Mouse (Mus musculus): Measurements from ENCODE around the gene Fbxw9. TPM values are rescaled to one million over a fixed set of nuclear protein-coding genes. Genes with fewer than 3 reads are reported as not detected.
A peak's percentile ranks its signal among the peaks of the same experiment; 100 is the strongest.

The Fbxw9 gene
- polyA plus RNA-seq, 1 experiment, result 14.3 TPM

DNA sequence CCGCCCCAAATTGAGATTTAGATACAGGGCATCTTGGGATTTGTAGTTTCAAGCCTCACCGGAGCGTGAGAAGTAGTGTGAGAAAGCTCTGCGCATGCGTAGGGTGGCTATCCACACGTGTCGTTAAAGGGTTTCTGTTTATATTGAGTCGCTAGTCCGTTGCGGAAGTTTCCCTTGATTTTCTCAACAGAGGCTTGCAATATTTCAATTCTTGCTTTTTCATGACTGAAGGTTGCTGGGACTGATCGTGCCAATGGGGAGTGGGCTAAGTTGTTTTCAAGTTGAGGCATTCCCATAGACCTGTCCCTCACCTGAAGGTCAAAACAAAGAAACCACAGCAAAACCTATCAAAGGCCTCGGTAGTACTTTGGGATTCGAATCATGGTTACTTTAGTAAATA lies 25.1 kb upstream of the Fbxw9 start:
- Histone ChIP-seq H3K4me1 (ENCODE audit: control insufficient read depth, insufficient read depth, low read length) (peaks cover 1% of the 10 kb centered on the region; the same call in 1 of the 2 replicates), H3K4me3 (replicated peaks; ENCODE audit: control insufficient read depth, low read depth, low read length) (peak overlapping the region; percentile 50), H3K27ac (ENCODE audit: control insufficient read depth, insufficient read depth, low read depth, low read length, poor library complexity) (no peak overlapping the region)
- TF ChIP-seq CTCF (IDR thresholded peaks at IDR 0.05; ENCODE audit: control insufficient read depth, insufficient read depth, low read length), result no peak
- TF ChIP-seq POLR2A (IDR thresholded peaks at IDR 0.05; ENCODE audit: borderline replicate concordance, control insufficient read depth, low read depth, low read length), result no peak
- 2% methylated on average over 13 of the region's 13 CpGs for WGBS

DNA sequence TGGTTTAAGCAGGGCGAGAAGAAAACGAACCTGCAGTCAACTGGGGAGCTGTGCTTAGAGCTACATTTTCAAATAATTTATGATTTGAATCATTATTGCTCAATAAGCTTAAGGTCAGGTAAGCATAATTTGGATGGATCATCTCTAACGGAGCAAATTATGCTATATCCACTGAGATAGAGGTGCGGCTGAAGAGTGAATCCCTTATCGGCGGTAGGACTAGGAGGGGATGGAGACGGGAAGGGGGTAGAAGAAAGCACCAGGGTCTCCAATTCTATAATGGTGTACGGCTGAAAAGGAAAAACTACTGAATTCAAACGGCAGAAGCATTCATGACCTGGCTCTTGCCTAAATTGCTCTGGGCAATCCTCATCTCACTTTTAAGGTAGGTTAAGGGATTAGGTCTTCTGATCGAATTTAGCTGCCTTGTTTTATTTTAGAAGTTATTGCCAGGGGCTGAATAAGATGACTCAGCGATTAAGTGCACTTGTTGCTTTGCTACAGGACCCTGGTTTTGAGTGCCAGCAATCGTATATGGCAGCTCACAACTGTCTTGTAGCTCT lies 24.6 kb upstream of the Fbxw9 start:
- TF ChIP-seq POLR2A (IDR thresholded peaks at IDR 0.05; ENCODE audit: borderline replicate concordance, control insufficient read depth, low read depth, low read length) (no peak), CTCF (IDR thresholded peaks at IDR 0.05; ENCODE audit: control insufficient read depth, insufficient read depth, low read length) (no peak)
- H3K4me1 ChIP-seq (ENCODE audit: control insufficient read depth, insufficient read depth, low read length), result peaks cover 1% of the 10 kb centered on the region; the same call in 1 of the 2 replicates
- H3K4me3 ChIP-seq (replicated peaks; ENCODE audit: control insufficient read depth, low read depth, low read length), result no peak overlapping the region
- H3K27ac ChIP-seq (ENCODE audit: control insufficient read depth, insufficient read depth, low read depth, low read length, poor library complexity), result peak overlapping the region; percentile 39; the same call in 1 of the 2 replicates
- WGBS, result 2% methylated on average over 12 of the region's 12 CpGs

DNA sequence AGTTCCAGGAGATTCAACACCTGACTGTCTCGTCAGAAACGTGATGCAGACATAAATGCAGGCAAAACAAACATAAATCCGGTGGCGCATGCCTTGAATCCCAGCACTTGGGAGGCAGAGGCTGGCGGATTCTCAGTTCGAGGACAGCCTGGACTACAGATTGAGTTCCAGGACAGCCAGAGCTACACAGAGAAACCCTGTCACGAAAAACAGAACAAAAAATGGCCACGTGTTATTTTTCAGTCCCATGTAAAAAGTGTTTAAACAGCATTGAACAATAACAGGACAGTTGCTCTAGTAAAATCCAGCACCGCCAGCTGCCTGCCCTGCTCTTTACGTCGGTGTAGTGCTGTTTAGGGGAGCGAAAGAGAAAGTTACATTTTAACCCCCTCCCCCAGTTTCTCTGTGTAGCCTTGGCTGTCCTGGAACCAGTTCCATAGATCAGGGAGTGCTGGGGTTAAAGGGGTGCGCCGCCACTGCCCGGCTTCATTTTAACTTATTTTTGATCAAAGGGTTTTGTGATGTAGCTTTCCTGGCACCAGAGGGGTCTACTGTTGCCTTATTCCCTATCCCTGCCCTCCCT lies 24.0 kb upstream of the Fbxw9 start:
- Histone ChIP-seq H3K27ac (ENCODE audit: control insufficient read depth, insufficient read depth, low read depth, low read length, poor library complexity) (peak overlapping the region; percentile 41; the same call in 1 of the 2 replicates), H3K4me3 (replicated peaks; ENCODE audit: control insufficient read depth, low read depth, low read length) (peak overlapping the region; percentile 89), H3K4me1 (ENCODE audit: control insufficient read depth, insufficient read depth, low read length) (peaks cover 1% of the 10 kb centered on the region; the same call in 1 of the 2 replicates)
- TF ChIP-seq CTCF (IDR thresholded peaks at IDR 0.05; ENCODE audit: control insufficient read depth, insufficient read depth, low read length) (no peak), POLR2A (IDR thresholded peaks at IDR 0.05; ENCODE audit: borderline replicate concordance, control insufficient read depth, low read depth, low read length) (no peak)
- WGBS, result 1% methylated on average over 15 of the region's 15 CpGs

DNA sequence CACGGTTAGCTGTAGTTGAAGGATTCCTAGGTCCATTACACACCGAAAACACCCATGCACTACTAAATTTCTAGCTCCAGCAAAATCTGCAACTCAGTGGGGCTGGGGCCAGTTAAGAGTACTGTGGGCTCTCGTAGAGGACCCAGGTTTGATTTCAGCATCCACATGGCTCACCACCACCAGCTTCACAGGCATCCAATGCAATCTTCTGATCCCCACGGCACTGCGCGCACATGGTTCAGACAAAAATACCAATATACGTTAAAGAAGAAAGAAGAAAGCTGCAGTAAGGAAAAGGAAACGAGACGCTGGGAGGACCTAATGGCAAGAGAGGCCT lies 23.5 kb upstream of the Fbxw9 start:
- H3K4me1 ChIP-seq (ENCODE audit: control insufficient read depth, insufficient read depth, low read length), result peaks cover 1% of the 10 kb centered on the region; the same call in 1 of the 2 replicates
- H3K4me3 ChIP-seq (replicated peaks; ENCODE audit: control insufficient read depth, low read depth, low read length), result peak overlapping the region; percentile 89
- peak overlapping the region; percentile 63 for H3K27ac ChIP-seq (ENCODE audit: control insufficient read depth, insufficient read depth, low read depth, low read length, poor library complexity)
- under 1% methylated on average over 9 of the region's 9 CpGs for WGBS
- TF ChIP-seq CTCF (IDR thresholded peaks at IDR 0.05; ENCODE audit: control insufficient read depth, insufficient read depth, low read length) (no peak), POLR2A (IDR thresholded peaks at IDR 0.05; ENCODE audit: borderline replicate concordance, control insufficient read depth, low read depth, low read length) (no peak)

DNA sequence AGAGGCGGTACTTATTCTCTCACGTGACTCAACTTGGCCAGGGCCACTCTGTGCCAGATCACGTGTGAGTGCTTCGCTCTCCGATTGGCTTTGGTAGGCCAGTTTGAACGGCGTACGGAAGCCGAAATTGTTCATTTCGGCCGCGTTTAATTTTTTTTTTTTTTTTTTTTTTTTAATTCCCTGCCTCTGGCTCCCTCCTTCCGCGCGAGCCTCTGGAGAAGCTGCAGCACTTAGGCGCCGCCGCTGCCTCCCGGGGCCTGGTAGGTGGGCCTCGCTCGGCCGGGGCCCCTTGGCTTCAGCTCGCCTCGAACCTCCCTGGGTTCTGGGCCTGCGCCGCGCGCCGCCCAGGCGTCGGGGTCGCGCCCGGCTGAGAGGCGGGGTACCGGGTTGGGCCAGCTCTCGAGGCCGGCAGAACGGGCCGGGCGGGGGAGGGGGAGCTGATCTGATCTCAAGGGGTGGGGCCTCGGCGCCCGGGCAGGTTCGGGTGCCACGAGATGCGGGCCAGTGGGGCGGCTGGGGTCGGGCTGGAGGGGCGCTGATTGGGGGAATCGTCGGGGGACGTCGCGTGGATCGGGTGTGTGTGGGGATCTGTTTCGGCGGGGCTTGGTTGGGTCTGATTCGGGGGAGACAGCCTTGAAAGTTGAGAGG lies 23.0 kb upstream of the Fbxw9 start, which contains the start of gene Tnpo2:
TSS of gene Tnpo2 (plus strand) at position 198 of the 648 bp plus-strand sequence.
- H3K4me3 ChIP-seq (replicated peaks; ENCODE audit: control insufficient read depth, low read depth, low read length), result peak within 1 kb of the TSS; percentile 89
- peak within 1 kb of the TSS; percentile 92 for H3K27ac ChIP-seq (ENCODE audit: control insufficient read depth, insufficient read depth, low read depth, low read length, poor library complexity)
- no peak for TF ChIP-seq CTCF (IDR thresholded peaks at IDR 0.05; ENCODE audit: control insufficient read depth, insufficient read depth, low read length)
- no peak for TF ChIP-seq POLR2A (IDR thresholded peaks at IDR 0.05; ENCODE audit: borderline replicate concordance, control insufficient read depth, low read depth, low read length)
- WGBS, result under 1% methylated on average over 59 of the region's 59 CpGs
- peaks cover 1% of the 10 kb centered on the region; the same call in 1 of the 2 replicates for H3K4me1 ChIP-seq (ENCODE audit: control insufficient read depth, insufficient read depth, low read length)

GRCm38 (mm10) chr8:85037366-85037680 lies 22.5 kb upstream of the Fbxw9 start:
- WGBS, result 0% methylated on average over 14 of the region's 14 CpGs
- peak overlapping the region; percentile 92; the same call in 1 of the 2 replicates for H3K27ac ChIP-seq (ENCODE audit: control insufficient read depth, insufficient read depth, low read depth, low read length, poor library complexity)
- peak overlapping the region; percentile 89 for H3K4me3 ChIP-seq (replicated peaks; ENCODE audit: control insufficient read depth, low read depth, low read length)
- no peak for TF ChIP-seq CTCF (IDR thresholded peaks at IDR 0.05; ENCODE audit: control insufficient read depth, insufficient read depth, low read length)
- no peak for TF ChIP-seq POLR2A (IDR thresholded peaks at IDR 0.05; ENCODE audit: borderline replicate concordance, control insufficient read depth, low read depth, low read length)
- H3K4me1 ChIP-seq (ENCODE audit: control insufficient read depth, insufficient read depth, low read length), result peaks cover 1% of the 10 kb centered on the region; the same call in 1 of the 2 replicates

DNA sequence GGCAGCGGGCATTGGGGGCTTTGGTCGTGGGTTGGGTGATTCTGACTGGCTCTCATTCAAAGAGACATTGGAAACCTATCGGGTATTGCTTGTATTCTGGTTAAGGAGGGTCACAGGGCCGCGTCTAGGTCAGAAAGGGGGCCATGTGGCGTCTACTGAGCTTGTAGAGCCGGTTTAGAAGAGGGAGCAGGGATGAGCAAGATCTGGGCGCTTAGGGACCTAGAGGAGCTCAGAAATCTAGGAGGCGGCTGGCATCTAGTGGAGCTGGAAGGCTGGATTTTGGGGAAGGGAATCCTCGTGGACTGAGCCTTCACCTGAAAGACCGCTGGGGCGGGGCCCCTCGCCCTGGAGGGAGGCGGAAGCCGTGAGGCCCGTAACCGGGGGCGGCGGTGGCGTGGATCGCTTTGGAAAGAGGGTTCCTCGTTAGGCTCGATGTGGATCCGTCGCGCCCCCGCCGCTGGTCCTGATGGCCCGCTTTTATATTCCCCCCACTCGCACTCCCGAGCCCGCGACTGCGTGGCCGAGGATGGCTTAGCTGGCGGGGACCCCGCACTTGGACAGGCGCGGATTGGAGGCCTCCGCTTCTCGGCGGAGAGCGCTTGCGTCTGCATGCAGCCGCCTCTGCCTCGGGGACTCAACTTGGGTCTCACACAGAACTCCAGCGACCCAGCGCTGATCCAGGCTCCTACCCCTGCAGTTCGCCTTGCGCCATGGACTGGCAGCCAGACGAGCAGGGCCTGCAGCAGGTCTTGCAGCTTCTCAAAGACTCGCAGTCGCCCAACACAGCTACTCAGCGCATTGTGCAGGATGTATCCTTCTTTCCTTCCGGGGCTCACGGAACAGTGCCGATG lies 21.9 kb upstream of the Fbxw9 start:
- peak overlapping the region; percentile 7; the same call in 1 of the 2 replicates for H3K27ac ChIP-seq (ENCODE audit: control insufficient read depth, insufficient read depth, low read depth, low read length, poor library complexity)
- H3K4me1 ChIP-seq (ENCODE audit: control insufficient read depth, insufficient read depth, low read length), result peaks cover 1% of the 10 kb centered on the region; the same call in 1 of the 2 replicates
- TF ChIP-seq CTCF (IDR thresholded peaks at IDR 0.05; ENCODE audit: control insufficient read depth, insufficient read depth, low read length) (no peak), POLR2A (IDR thresholded peaks at IDR 0.05; ENCODE audit: borderline replicate concordance, control insufficient read depth, low read depth, low read length) (no peak; the same call in 1 of the 2 replicates)
- WGBS, result 1% methylated on average over 57 of the region's 57 CpGs
- H3K4me3 ChIP-seq (replicated peaks; ENCODE audit: control insufficient read depth, low read depth, low read length), result peak overlapping the region; percentile 89

All from bone marrow, adult 2 months (tissue).